Mouse (Mus musculus) megakaryocyte-erythroid progenitor cell, adult 5-6 weeks (primary cell): ENCODE measurements around the gene Galntl6. TPM values are rescaled to one million over a fixed set of nuclear protein-coding genes. Genes with fewer than 3 reads are reported as not detected.

ENCODE experiments used
- ATAC-seq: replicated peaks from 2 replicates; pipeline ENCODE4 v1.8.0; 2016; ENCODE audit warnings: mild to moderate bottlenecking, inconsistent platforms; ENCODE audit not compliant: severe bottlenecking, poor library complexity, low FRiP score, low TSS enrichment
- total RNA-seq, 2 experiments: library from RNA; stranded (forward) in 1 of 2; stranded (reverse) in 1 of 2; fragments of 200-1000, 215-1000 nt in 1 of 2; fragments of >200 nt in 1 of 2; fragmentation: Nextera tagmentation in 1 of 2; gene quantifications; 2 replicates each; pipeline ENCODE4 v1.2.3; 2014 to 2017

The Galntl6 gene
- total RNA-seq, 2 experiments from 2014 or later, result not detected

- ATAC-seq, result no peak
Observed at GRCm38 (mm10) chr8:57741309-57741708, 1171.1 kb downstream of the Galntl6 start.

- ATAC-seq, result no peak
Observed at GRCm38 (mm10) chr8:57737281-57737680, 1175.2 kb downstream of the Galntl6 start.

- ATAC-seq, result no peak
Observed at GRCm38 (mm10) chr8:57732795-57733194, 1179.6 kb downstream of the Galntl6 start.

- ATAC-seq, result no peak
Observed at GRCm38 (mm10) chr8:57731666-57732065, 1180.8 kb downstream of the Galntl6 start.

GRCm38 (mm10) chr8:57728276-57728675 lies 1184.2 kb downstream of the Galntl6 start:
- no peak for ATAC-seq

- ATAC-seq, result no peak
Observed at GRCm38 (mm10) chr8:57724843-57725627, 1187.4 kb downstream of the Galntl6 start.

Other genes starting within 250 kb of the Galntl6 start
- gene BC030500, start 885 bp downstream of the Galntl6 start, total RNA-seq (2014; fragmentation: Nextera tagmentation), result not detected in 2 replicates
- not detected in 2 replicates for gene BC030500, start 885 bp downstream of the Galntl6 start, total RNA-seq (2017)